Mouse (Mus musculus) 3134 (cell line): ENCODE measurements around the gene Lrp1.

ENCODE experiments used
- DNase-seq: peaks from one replicate; pipeline ENCODE4 v3.0.0-alpha.2; 2011; ENCODE audit warnings: low spot score; ENCODE audit not compliant: insufficient read length; ENCODE audit errors: extremely low read depth

Gene Lrp1

GRCm38 (mm10) chr10:127564301-127564700, 56.6 kb downstream of the Lrp1 start:
- DNase-seq = no peak

DNA sequence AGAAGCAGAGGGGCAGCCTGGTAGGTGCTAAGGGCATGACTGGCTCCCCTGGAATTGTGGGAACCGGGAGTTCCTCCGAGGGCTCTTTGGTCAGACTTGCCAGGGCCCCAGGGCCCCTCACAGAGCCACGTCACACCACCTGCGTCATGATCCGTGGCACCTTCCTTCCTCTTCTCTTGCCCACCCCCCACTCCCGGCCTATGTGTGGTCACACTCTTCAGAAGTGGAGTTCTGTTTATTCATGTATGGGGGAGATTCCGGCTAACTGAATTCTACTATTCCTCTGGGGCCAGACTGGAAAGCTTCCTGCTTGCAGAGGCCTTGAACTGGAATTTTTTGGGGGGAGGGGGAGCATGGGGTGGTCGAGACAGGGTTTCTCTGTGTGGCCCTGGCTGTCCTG, 57.1 kb downstream of the Lrp1 start:
- no peak for DNase-seq

DNA sequence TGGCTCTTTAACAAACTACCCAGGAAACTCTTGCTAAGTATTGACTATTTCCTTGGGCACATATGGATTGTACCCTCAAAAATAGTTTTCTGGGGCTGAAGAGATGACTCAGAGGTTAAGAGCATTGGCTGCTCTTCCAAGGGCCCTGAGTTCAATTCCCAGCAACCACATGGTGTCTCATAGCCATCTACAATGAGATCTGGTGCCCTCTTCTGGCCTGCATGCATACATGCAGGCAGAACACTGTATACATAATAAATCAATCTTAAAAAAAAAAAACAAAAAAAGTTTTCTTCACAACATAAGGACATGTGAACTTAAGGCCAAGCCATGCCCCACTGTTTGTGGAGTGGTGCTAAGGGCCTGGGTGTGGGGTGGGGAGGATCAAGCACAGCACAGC, 59.8 kb downstream of the Lrp1 start:
- DNase-seq = no peak

DNA sequence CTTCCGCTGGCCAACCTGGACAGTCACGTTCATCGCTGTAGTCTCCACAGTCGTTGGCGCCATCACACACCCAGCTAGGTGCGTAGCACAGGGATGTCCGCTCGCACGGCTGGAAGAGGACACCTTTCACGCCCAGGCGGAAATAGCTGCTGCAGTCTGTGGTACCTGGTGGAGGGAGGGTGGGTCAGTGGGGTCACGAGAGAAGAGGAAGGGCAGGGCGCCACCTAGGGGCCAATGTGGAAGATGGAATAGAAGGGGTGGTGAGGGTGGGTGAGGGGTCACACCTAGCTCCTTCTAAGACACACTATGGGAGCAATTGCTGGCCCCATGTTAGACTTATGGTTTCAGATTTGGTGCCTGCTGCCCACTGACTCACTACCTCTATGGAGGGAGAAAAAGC, 63.6 kb downstream of the Lrp1 start:
- no peak for DNase-seq

DNA sequence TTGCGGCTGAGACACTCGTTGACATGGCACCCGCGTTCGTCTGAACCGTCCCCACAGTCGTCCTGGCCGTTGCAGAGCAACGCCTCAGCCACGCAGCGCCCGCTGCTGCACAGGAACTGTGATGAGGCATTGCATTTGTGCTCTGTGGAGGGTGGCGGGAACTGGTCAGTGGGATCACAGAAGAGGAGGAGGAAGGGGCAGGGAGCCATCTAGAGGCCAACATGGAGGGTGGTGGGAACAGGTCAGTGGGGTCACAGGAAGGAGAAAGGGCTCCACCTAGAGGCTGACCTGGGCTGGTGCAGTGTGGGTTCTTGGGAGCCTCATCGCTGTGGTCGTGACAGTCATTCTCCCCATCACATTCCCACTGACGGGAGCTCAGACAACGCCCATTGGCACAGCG, 65.2 kb downstream of the Lrp1 start:
- no peak for DNase-seq

DNA sequence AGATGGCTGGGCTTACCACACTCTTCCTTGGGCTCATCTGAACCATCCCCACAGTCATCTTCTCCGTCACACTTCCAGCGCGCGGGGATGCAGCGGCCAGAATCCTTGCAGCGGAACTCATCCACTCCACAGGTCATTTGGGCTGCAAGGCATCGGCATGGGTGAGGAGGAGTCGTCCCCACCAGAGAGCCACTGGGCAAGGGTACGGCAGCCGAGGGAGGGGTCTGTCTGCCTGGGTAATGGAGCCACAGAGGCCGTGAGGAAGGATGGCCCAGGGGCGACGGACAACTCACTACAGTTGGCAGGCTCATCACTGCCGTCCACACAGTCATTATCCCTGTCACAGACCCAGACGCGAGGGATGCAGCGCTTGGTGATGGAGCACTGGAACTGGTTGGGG, 71.1 kb downstream of the Lrp1 start:
- no peak for DNase-seq

DNA sequence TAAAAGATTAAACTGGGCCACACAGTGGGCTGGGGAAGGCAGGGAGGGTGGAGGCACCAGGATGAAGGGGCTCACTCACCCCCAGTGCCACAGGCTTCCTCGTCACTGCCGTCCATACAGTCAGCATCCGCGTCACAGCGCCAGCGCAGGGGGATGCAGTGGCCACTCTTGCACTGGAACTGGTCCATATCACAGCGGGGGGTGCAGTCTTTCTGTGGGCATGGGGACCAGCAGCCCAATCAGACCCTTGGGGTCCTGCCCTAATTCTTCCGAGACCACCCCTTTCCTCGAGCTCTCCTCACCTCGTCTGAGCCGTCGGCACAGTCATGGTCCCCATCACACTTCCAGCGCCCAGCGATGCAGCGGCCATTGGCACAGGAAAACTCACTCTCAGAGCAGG, 72.7 kb downstream of the Lrp1 start:
- no peak for DNase-seq

DNA sequence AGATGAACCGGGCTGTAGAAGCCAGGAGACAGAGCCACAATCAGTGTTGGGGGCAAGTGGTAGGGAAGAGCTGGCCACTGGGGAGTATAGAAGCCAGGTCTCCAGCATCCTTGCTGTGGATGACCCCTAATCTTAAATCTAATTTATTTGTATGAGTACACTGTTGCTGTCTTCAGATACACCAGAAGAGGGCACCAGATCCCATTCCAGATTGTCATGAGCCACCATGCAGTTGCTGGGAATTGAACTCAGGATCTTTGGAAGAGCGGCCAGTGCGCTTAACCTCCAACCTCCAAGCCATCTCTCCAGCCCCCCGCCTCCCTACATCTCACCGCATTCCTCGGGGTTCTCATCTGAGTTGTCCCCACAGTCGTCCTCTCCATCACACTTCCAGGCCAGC, 74.4 kb downstream of the Lrp1 start:
- DNase-seq = no peak

- no peak for DNase-seq
Observed at GRCm38 (mm10) chr10:127544375-127544774, 76.6 kb downstream of the Lrp1 start.

- no peak for DNase-seq
Observed at GRCm38 (mm10) chr10:127543916-127544315, 77.0 kb downstream of the Lrp1 start.

DNA sequence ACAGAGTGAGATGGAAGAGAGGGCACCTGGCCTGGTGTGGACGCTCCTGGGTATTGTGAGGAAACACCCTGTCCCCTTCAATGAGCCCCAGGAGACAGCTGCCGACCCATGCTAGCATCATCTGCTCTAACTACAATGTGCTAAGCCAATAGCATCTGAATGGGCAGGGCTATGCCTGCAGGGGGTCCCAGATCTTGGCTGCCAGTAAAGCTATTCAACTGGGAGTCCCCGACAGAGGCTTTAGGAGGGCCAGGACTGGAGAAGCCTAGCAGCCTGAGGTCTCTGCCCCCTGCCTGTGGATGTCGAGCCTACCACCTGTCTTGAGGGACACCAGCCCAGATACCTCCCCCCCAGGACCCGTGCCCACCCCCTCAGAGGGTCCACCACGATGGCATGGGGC, 78.2 kb downstream of the Lrp1 start:
- DNase-seq = no peak

- DNase-seq = no peak
Observed at GRCm38 (mm10) chr10:127542084-127542483, 78.9 kb downstream of the Lrp1 start.

DNA sequence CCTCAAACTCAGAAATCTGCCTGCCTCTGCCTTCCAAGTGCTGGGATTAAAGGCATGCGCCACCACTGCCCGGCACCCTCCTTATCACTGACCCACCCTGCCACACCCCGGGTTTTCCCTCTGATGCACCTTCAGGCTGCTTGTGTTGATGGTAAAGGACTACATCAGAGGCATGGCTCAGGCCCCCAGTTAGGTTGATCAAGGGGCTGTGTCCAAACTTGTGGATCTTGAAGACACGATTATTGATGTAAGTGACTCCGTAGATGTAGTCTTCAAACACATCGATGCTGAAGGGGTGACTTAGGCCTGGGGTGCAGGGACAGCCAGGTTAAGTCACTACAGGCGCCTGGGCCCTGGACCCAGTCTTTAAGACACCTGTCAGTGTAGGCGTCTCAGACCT, 79.4 kb downstream of the Lrp1 start:
- DNase-seq = no peak

GRCm38 (mm10) chr10:127537854-127538583, 82.9 kb downstream of the Lrp1 start:
- no peak for DNase-seq

DNA sequence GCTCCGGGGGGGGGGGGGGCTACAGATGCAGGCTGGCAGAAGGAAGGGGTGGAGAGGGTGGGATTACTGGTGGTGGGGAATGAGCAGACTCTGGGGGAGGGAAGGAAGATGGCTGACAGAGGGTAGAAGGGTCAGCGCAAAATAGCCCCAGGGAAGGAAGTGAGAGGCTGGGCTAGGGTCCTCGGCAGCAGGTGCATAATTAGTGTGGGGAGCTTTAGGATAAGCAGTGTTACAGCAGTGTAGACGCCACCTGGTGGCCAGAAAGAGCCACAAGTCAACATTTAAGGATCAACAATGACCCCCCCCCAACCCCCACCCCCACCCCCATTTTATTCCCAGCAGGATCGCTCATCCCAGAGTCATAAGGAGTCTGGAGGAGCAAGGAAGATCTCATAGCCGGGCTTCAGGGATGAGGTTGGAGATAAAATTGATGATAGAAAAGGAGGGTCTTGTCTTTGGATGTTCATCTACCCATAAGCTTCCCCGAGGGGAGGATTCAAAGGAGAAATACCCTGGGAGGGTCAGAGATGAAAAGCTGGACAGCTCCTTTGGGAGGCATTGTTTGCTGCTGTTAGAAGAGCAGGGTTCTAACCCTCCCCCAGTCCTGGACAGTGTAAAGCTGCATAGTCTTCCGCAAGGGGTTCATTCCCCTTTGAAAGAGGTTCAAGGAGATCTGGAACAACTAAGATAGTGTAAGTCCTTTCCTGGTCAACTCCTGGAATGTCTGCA, 84.2 kb downstream of the Lrp1 start:
- no peak for DNase-seq

DNA sequence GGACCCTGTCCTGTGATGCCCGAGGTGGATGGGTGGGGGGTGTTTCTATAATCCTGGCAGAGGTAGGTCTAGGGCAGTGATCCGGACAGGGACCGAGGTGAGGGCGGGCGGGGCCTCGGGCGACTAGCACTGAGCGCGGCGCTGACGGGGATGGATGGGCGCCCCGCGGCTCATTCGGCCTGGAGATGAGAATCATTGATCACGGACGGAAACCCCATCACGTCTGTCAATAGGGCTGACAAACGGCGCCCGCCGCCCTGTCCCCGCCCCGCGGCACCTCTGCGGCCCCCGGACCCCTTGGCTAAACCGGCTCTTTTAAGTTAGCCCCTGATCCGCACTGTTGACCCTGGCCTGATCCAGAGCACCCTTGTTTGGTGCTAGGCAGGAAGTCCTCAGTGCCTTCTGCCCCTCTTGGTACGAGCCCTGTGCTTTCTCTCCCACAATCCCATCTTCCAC, 86.0 kb downstream of the Lrp1 start:
- DNase-seq = no peak

DNA sequence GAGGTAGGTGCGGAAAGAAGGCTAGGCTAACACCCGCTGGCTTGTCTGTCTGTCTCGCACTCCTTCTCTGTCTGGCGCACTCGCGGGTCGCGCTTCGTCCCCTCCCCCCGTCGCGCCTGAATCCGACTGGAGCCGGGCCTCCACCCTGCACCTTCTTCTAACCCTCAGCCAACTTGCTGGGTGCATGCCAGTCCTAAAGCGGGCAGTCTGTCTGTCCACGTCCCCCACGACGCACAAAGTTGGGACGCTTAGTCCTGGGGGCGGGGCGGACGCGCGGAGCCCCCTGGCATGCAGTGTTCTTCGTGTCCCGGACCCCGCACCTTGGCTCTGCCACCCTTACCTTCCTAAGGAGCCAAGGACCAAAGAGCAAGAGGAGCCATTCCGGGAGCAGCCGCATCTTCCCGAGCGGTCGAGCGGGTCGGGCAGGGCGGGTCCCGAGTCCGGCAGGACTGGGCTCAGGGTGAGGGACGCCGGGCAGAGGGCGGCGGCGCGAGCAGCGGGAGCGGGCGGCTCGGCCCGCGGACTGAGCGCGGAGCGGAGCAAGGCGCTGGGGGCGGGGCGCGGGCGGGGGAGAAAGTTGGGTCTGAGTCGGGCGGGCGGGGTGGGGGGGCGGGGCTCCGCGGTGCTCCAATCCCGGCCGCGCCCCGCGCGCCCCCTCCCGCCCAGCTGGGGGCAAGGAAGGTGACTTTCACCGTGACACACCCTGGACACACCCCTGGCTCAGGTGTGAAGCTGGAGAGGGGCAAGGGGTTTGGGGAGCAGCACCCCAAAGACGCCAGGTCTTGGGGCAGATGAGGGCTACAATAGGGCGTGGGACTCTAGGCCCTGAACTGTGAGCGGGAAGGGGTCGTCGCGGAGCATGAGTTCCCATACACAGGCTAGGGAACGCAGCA, 86.7 kb downstream of the Lrp1 start, which contains the start of gene Nxph4:
TSS of gene Nxph4 (minus strand) at position 524 of the 893 bp plus-strand sequence.
- no peak for DNase-seq

DNA sequence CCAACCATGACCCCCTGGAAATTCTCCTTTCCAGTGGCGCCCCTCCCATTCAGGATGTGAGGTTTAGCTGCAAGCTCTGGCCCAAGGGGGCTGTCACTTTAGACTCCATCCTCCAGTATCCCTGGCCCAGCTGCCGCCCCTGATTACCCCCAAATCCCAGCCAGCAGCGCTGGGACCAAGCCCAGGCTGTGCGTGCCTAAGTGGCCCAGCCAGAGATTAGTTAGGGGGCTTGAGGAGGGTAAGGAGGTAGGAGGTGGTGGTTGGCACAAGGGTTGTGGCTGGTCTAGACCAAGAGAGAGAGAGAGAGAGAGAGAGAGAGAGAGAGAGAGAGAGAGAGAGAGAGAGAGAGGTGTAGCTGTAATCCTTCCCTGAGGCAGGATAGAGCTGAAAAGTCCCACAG, 89.4 kb downstream of the Lrp1 start:
- no peak for DNase-seq

- no peak for DNase-seq
Observed at GRCm38 (mm10) chr10:127530945-127531344, 90.0 kb downstream of the Lrp1 start.

DNA sequence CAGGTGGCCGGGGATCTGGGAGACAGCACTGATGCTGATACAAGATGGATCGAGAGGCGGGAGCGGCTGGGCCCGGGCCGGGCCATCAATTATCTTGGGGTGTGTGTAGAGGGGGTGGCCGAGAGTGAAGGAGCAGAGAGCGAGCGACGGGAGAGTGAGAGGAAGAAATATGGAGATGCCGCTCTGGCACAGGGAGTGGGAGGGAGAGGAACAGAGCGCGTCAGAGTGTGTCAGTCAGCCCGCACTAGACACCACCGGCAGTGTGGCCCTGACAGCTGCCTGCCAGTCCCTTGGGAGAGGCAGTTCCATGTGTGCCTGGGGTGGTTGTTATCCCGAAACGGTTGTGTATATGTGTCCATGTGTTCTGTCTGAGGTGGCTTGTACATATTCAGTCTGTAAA, 93.5 kb downstream of the Lrp1 start:
- no peak for DNase-seq

DNA sequence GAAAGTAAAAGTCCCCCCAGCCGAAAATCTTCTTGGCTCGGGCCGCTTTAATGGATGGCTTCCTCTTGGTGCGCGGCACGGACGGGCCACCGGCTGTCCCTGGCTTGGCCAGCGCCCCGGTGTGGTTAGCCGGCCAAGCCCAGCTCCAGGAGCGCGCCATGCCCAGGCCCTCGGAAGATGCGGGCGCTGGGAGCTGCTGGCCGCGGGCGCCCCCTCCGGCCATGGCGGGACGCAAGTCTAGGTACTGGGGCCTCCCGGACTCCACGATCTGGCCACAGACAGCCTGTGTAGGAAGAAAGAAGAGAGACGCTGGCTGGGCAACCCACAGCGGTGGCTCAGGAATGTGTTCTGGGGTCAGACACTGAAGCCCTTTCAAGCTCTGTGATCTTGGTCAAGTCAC, 94.3 kb downstream of the Lrp1 start:
- DNase-seq = no peak
